Mouse (Mus musculus) midbrain, embryonic 14.5 days (tissue): ENCODE measurements around the gene Lmx1a. TPM values are rescaled to one million over a fixed set of nuclear protein-coding genes. Genes with fewer than 3 reads are reported as not detected.

ENCODE experiments used
- ATAC-seq: fragments of 200-750 bp; cut with Nextera tagmentation; 2 replicates; pipeline ENCODE4 v1.8.0; 2017; ENCODE audit warnings: moderate number of reproducible peaks, moderate library complexity; ENCODE audit not compliant: low FRiP score, low TSS enrichment
- DNase-seq: peaks from one replicate; pipeline ENCODE4 v3.0.0-alpha.2; 2015
- H3K27ac ChIP-seq: fragments of 300-500 bp; sonication (generic); replicated peaks from 2 replicates; pipeline ENCODE4 v1.5.1; 2014; ENCODE audit warnings: mild to moderate bottlenecking, low read depth, low read length, moderate library complexity
- H3K27me3 ChIP-seq: fragments of 300-500 bp; sonication (generic); 2 replicates; pipeline ENCODE4 v1.6.1; 2014; ENCODE audit warnings: low read length, control low read depth, mixed read lengths; ENCODE audit not compliant: control insufficient read depth, insufficient read depth
- H3K36me3 ChIP-seq: fragments of 300-500 bp; sonication (generic); 2 replicates; pipeline ENCODE4 v1.6.1; 2014; ENCODE audit warnings: low read length, control low read depth; ENCODE audit not compliant: control insufficient read depth, insufficient read depth
- H3K4me1 ChIP-seq: fragments of 300-500 bp; sonication (generic); 2 replicates; pipeline ENCODE4 v1.6.1; 2014; ENCODE audit warnings: mild to moderate bottlenecking, antibody characterized with exemption, low read length, control low read depth; ENCODE audit not compliant: control insufficient read depth, insufficient read depth
- H3K4me2 ChIP-seq: fragments of 300-500 bp; sonication (generic); 2 replicates; pipeline ENCODE4 v1.6.1; 2014; ENCODE audit warnings: mild to moderate bottlenecking, low read length, moderate library complexity
- H3K4me3 ChIP-seq: fragments of 300-500 bp; sonication (generic); replicated peaks from 2 replicates; pipeline ENCODE4 v1.5.1; 2014; ENCODE audit warnings: low read depth, low read length
- H3K9ac ChIP-seq: fragments of 300-500 bp; sonication (generic); replicated peaks from 2 replicates; pipeline ENCODE4 v1.6.1; 2014; ENCODE audit warnings: mild to moderate bottlenecking, low read length, moderate library complexity
- H3K9me3 ChIP-seq: fragments of 300-500 bp; sonication (generic); 2 replicates; pipeline ENCODE4 v1.6.1; 2016; ENCODE audit warnings: low read length, control low read depth, mixed read lengths; ENCODE audit not compliant: control insufficient read depth
- WGBS: fragments of 180-500 bp; shearing (Covaris S2); extraction: QIAGEN DNeasy Blood & Tissue Kit; methylation state at CpG from one replicate; pipeline ENCODE4 v1.1.7; 2014; 5-methylcytosine and 5-hydroxymethylcytosine counted together
- polyA plus RNA-seq: library from polyadenylated mRNA; unstranded; fragments of >200 nt; fragmentation: Nextera tagmentation; extraction: Ambion mirVana; gene quantifications from 2 replicates; pipeline ENCODE4 v1.2.1, GENCODE M21; 2014

The Lmx1a gene
- polyA plus RNA-seq, 1 experiment from 2014 or later = 7.1 TPM

DNA sequence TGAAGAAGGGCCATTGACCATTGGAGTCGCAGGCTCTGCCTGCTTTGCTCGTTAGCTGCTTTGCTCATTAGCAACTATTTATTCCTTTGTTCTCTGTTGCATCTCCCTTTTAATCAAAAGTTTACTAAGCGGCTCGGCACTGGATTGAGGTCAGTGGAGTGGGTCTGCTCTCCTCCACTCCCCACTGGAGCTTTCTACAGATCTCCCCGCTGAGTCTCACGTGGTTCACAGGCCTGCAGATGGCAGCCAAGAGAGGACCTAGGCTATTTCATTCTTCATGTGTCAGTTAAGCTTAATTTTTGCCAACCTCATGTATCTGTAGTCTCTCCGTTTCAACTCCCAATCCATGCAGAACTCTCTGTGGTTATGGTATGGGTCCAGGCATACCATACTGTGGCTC lies 16.5 kb downstream of the Lmx1a start:
- Histone ChIP-seq H3K27ac (no peak overlapping the region), H3K4me3 (no peak overlapping the region), H3K9me3 (no peaks in the 10 kb centered on the region), H3K9ac (no peak overlapping the region), H3K36me3 (no peaks in the 10 kb centered on the region), H3K27me3 (no peaks in the 10 kb centered on the region), H3K4me1 (no peaks in the 10 kb centered on the region), H3K4me2 (no peak overlapping the region)
- no peak for DNase-seq
- WGBS = 88% methylated on average over 7 of the region's 7 CpGs
- no peak for ATAC-seq

DNA sequence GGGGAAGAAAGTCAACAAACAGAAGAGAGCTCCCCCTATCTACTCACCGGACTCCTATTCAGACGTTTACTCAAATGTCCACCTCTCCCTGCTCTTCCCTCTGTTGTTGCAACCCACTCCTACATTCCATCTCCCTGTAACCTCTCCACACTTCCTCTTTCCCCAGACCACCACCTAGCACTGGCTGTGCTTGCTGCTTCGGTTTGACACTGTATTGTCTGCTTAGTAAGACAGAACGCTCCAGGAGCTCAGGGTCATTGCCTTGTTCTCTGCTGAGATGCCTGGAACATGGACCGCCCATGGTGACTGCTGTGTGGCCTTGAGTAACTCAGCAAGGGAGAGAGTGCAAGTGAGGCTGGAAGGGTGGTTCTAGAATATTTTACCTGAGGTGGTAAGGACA lies 19.7 kb downstream of the Lmx1a start:
- 65% methylated on average over 5 of the region's 5 CpGs for WGBS
- no peak for DNase-seq
- ATAC-seq = no peak
- H3K9ac ChIP-seq = no peak overlapping the region
- H3K27ac ChIP-seq = no peak overlapping the region
- no peaks in the 10 kb centered on the region for H3K36me3 ChIP-seq
- H3K4me2 ChIP-seq = no peak overlapping the region
- H3K9me3 ChIP-seq = no peaks in the 10 kb centered on the region
- H3K4me3 ChIP-seq = no peak overlapping the region
- H3K27me3 ChIP-seq = no peaks in the 10 kb centered on the region
- no peaks in the 10 kb centered on the region for H3K4me1 ChIP-seq

DNA sequence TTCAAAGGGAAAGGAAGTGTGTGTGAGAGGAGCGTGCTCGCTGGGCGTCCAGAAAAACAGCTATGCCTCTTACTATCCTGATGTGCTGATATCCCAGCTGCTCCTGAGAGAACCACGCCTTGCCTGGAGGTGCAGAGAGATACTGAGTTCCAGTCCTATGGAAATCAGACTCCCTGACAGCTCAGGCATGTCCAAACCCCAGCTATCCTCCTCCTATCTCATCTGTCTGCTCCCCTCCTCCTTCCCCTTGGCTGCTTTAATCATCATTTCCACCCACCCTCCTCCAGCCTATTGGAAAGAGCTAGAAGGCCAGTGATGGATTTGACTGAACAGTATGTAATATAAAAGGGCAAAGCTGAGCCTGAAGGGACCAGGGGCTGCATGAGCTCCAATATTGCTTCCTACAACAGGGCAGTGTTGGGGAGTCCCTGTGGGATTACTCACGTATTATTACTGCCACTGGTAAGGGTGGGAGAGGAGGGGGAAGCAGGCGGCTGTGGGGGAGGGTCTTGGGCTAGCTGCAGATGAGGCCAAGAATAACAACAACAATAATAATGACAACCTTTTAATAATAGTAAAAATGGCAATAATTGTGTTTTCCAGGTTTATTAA lies 26.8 kb downstream of the Lmx1a start:
- H3K4me1 ChIP-seq = no peaks in the 10 kb centered on the region; the same call in 1 of the 2 replicates
- H3K27me3 ChIP-seq = no peaks in the 10 kb centered on the region
- H3K9ac ChIP-seq = no peak overlapping the region
- H3K36me3 ChIP-seq = no peaks in the 10 kb centered on the region
- WGBS = 21% methylated on average over 6 of the region's 6 CpGs
- H3K4me3 ChIP-seq = no peak overlapping the region
- peak; percentile 14; the same call in 1 of the 2 replicates for ATAC-seq
- H3K4me2 ChIP-seq = no peak overlapping the region
- H3K9me3 ChIP-seq = no peaks in the 10 kb centered on the region
- peak overlapping the region; percentile 21; the same call in 1 of the 2 replicates for H3K27ac ChIP-seq
- DNase-seq = peak; percentile 52

DNA sequence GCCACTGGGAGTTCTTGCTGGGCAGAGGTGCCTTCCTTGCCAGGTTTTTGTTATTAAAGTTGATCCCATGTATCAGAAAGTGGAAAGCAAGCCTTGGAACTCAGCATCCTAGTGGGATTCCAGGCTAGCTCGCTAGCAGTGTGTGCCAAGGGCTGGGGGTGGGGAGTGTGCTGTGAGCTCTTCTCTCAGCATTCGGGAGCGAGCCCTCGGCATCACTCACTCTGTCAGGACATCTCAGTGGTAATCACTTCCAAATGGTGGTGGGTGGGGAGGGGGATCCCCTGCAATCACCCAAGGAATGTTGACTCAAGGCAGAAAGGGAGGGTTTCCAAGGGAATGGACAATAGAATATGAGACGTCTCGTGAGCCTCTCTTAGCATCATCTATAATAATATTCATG lies 45.4 kb downstream of the Lmx1a start:
- H3K4me3 ChIP-seq = no peak overlapping the region
- no peaks in the 10 kb centered on the region for H3K9me3 ChIP-seq
- no peak for ATAC-seq
- H3K4me1 ChIP-seq = no peaks in the 10 kb centered on the region
- no peak for DNase-seq
- H3K36me3 ChIP-seq = no peaks in the 10 kb centered on the region
- H3K9ac ChIP-seq = no peak overlapping the region
- no peaks in the 10 kb centered on the region for H3K27me3 ChIP-seq
- 15% methylated on average over 6 of the region's 6 CpGs for WGBS
- H3K4me2 ChIP-seq = no peak overlapping the region
- H3K27ac ChIP-seq = no peak overlapping the region

DNA sequence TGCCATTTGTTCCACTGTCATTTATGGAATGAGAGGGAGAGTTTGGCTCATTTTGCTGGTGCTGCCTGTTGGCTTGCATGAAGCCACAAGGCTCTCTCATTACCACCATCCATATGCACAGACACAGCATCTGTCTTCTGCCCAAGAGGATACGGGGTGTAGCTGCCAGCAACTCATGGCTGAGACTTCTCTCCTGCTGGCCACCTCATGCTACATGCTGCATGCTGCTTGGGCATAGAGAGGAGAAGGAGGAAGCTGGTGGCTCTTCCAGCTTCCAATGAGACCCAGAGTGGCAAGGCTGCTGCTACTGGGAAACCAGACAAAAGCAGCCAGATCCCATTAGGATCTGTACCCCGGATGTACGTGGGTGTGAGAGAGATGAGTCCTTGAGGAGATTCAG lies 47.8 kb downstream of the Lmx1a start:
- Histone ChIP-seq H3K27ac (no peak overlapping the region), H3K9ac (no peak overlapping the region), H3K36me3 (no peaks in the 10 kb centered on the region), H3K4me3 (no peak overlapping the region), H3K9me3 (no peaks in the 10 kb centered on the region), H3K27me3 (no peaks in the 10 kb centered on the region), H3K4me2 (no peak overlapping the region), H3K4me1 (no peaks in the 10 kb centered on the region)
- DNase-seq = no peak
- ATAC-seq = no peak
- WGBS = 87% methylated on average over 3 of the region's 3 CpGs

DNA sequence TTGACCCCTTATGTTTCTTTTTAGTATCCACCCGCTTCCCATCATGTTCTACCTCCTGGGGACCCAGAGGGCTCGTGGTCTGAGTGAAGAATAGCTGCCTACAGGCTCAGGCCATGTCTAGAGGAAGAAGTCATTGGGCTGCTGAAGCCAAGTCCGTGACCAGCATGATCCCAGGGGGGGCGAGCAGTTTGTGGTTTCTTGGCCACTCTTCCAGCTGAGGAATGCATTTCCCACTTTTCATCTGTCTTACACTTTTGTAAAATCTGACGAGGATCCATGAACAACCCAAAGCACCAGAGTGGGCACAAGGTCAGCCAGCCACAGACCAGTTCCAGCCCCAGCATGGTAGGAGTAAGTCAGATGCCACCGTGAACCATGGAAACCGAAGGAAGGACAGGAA lies 50.2 kb downstream of the Lmx1a start:
- Histone ChIP-seq H3K27ac (no peak overlapping the region), H3K36me3 (no peaks in the 10 kb centered on the region), H3K27me3 (no peaks in the 10 kb centered on the region), H3K9ac (no peak overlapping the region), H3K4me3 (no peak overlapping the region), H3K9me3 (no peaks in the 10 kb centered on the region), H3K4me2 (no peak overlapping the region), H3K4me1 (no peaks in the 10 kb centered on the region)
- no peak for DNase-seq
- ATAC-seq = no peak
- WGBS = 86% methylated on average over 7 of the region's 7 CpGs

DNA sequence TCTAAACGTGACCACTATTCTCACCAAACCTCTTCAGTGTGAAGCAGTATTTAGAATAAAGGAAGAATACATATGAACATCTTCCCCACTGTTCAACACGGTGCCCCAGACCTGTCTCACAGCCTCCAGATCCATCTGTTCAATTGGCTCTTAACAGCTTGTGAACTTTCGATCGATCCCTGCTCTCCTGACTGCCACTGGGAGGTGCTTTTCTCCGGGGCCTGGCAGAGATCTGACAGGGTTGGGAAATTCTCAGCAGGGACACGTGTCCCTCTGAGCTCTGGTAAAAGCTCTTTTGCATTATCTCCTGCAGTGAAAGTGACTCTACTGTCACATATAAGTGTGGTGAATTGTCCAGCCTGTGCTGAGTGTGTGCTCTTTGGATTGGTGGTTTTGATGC lies 57.6 kb downstream of the Lmx1a start:
- DNase-seq (no peak), ATAC-seq (no peak)
- H3K27me3 ChIP-seq = 0 out of 2 replicates have a peak, but pooled peaks cover 3% of the 10 kb centered on the region
- H3K4me1 ChIP-seq = no peaks in the 10 kb centered on the region
- H3K27ac ChIP-seq = no peak overlapping the region
- H3K9me3 ChIP-seq = no peaks in the 10 kb centered on the region
- H3K4me3 ChIP-seq = no peak overlapping the region
- WGBS = 45% methylated on average over 6 of the region's 6 CpGs
- H3K36me3 ChIP-seq = no peaks in the 10 kb centered on the region
- H3K9ac ChIP-seq = no peak overlapping the region
- H3K4me2 ChIP-seq = no peak overlapping the region

DNA sequence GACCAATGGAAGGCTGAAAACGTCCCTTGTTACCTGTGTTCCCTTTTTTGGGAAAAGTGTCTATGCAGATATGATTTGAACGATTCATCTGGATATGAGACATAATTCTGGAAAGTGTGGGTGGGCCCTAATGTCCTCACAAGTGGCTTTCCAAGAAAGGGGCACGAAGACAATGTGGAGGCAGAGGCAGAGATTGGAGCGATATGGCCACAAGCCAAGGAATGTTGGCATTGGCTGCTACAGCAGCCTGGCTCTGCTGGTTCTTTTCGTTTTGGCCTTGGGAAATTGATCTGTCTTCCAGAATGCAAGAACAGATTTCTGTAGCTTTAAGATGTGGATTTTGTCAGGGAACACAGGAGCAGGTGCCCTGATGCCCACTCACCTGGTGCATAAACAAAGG lies 63.6 kb downstream of the Lmx1a start:
- H3K36me3 ChIP-seq = no peaks in the 10 kb centered on the region
- H3K4me2 ChIP-seq = no peak overlapping the region
- peaks cover 20% of the 10 kb centered on the region for H3K27me3 ChIP-seq
- H3K9ac ChIP-seq = no peak overlapping the region
- no peaks in the 10 kb centered on the region for H3K4me1 ChIP-seq
- no peaks in the 10 kb centered on the region for H3K9me3 ChIP-seq
- no peak for ATAC-seq
- H3K4me3 ChIP-seq = no peak overlapping the region
- H3K27ac ChIP-seq = no peak overlapping the region
- 83% methylated on average over 5 of the region's 5 CpGs for WGBS
- peak; percentile 43 for DNase-seq

DNA sequence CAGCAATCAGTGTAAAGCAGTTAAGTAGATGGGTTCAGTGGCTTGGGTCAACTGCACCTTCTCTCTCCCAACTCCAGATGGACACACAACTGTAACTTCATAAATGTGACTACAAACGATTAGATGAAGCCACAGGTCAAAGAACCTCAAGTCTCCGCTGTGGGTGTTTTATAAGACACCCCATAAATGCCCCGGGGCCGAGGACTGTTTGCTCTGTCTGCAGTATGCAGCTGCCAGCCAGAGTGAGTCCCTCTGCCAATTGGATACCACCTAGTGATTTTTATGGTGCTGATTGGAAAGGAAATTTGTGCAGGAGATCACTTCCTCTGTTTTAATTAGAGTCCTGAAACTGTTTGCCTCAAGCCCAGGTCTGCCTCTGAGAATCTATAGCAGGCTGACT lies 65.0 kb downstream of the Lmx1a start:
- H3K27me3 ChIP-seq = peaks cover 22% of the 10 kb centered on the region
- WGBS = 82% methylated on average over 4 of the region's 4 CpGs

More for the DNA sequence above, 65.0 kb downstream of the Lmx1a start:
- DNase-seq (no peak), ATAC-seq (no peak)
- H3K4me3 ChIP-seq = no peak overlapping the region
- no peak overlapping the region for H3K9ac ChIP-seq
- H3K9me3 ChIP-seq = no peaks in the 10 kb centered on the region
- H3K4me2 ChIP-seq = no peak overlapping the region
- no peaks in the 10 kb centered on the region for H3K36me3 ChIP-seq
- peaks cover 8% of the 10 kb centered on the region; the same call in 1 of the 2 replicates for H3K4me1 ChIP-seq
- no peak overlapping the region for H3K27ac ChIP-seq
